Mouse (Mus musculus): Measurements from ENCODE around the gene Hdac11. TPM values are rescaled to one million over a fixed set of nuclear protein-coding genes. Genes with fewer than 3 reads are reported as not detected.

Gene Hdac11
- polyA plus RNA-seq, 1 experiment from 2014 or later = 7.5 TPM

GRCm38 (mm10) chr6:91173221-91173880 is 16.9 kb downstream of the Hdac11 start:
- H3K4me1 ChIP-seq = no peaks in the 10 kb centered on the region
- no peak overlapping the region for H3K27ac ChIP-seq
- H3K4me3 ChIP-seq = no peak overlapping the region
- no peaks in the 10 kb centered on the region for H3K27me3 ChIP-seq
- no peak overlapping the region for H3K4me2 ChIP-seq
- WGBS = 40% methylated on average over 7 of the region's 7 CpGs
- H3K36me3 ChIP-seq = no peaks in the 10 kb centered on the region
- ATAC-seq (ENCODE audit: borderline replicate concordance, extremely low read depth, low FRiP score, low TSS enrichment) = peak; percentile 28; the same call in 1 of the 2 replicates
- H3K9ac ChIP-seq = no peak overlapping the region
- no peaks in the 10 kb centered on the region for H3K9me3 ChIP-seq

- Histone ChIP-seq H3K27ac (no peak overlapping the region), H3K27me3 (no peaks in the 10 kb centered on the region), H3K36me3 (no peaks in the 10 kb centered on the region), H3K4me3 (no peak overlapping the region), H3K4me1 (no peaks in the 10 kb centered on the region), H3K9ac (no peak overlapping the region), H3K4me2 (no peak overlapping the region), H3K9me3 (no peaks in the 10 kb centered on the region)
- no peak for ATAC-seq (ENCODE audit: borderline replicate concordance, extremely low read depth, low FRiP score, low TSS enrichment)
- 63% methylated on average over 3 of the region's 3 CpGs for WGBS
Measured at GRCm38 (mm10) chr6:91174211-91174610, 17.7 kb downstream of the Hdac11 start.

GRCm38 (mm10) chr6:91180767-91181171 is 24.3 kb downstream of the Hdac11 start:
- no peaks in the 10 kb centered on the region for H3K9me3 ChIP-seq
- H3K4me2 ChIP-seq = no peak overlapping the region
- H3K27ac ChIP-seq = no peak overlapping the region
- H3K27me3 ChIP-seq = no peaks in the 10 kb centered on the region
- peaks cover 2% of the 10 kb centered on the region; the same call in 1 of the 2 replicates for H3K4me1 ChIP-seq
- no peaks in the 10 kb centered on the region for H3K36me3 ChIP-seq
- no peak overlapping the region for H3K4me3 ChIP-seq
- ATAC-seq (ENCODE audit: borderline replicate concordance, extremely low read depth, low FRiP score, low TSS enrichment) = no peak
- no peak overlapping the region for H3K9ac ChIP-seq
- 52% methylated on average over 9 of the region's 9 CpGs for WGBS

- no peak overlapping the region for H3K4me2 ChIP-seq
- H3K9me3 ChIP-seq = no peaks in the 10 kb centered on the region
- no peak for ATAC-seq (ENCODE audit: borderline replicate concordance, extremely low read depth, low FRiP score, low TSS enrichment)
- H3K27ac ChIP-seq = no peak overlapping the region
- WGBS = 46% methylated on average over 2 of the region's 2 CpGs
- no peaks in the 10 kb centered on the region for H3K27me3 ChIP-seq
- H3K9ac ChIP-seq = no peak overlapping the region
- H3K4me3 ChIP-seq = no peak overlapping the region
- H3K36me3 ChIP-seq = no peaks in the 10 kb centered on the region
- H3K4me1 ChIP-seq = peaks cover 2% of the 10 kb centered on the region; the same call in 1 of the 2 replicates
Measured at GRCm38 (mm10) chr6:91181320-91181719, 24.9 kb downstream of the Hdac11 start.

GRCm38 (mm10) chr6:91182075-91182490 is 25.6 kb downstream of the Hdac11 start:
- Histone ChIP-seq H3K27ac (no peak overlapping the region), H3K9me3 (no peaks in the 10 kb centered on the region), H3K4me3 (no peak overlapping the region), H3K9ac (no peak overlapping the region), H3K27me3 (no peaks in the 10 kb centered on the region), H3K36me3 (no peaks in the 10 kb centered on the region), H3K4me2 (no peak overlapping the region), H3K4me1 (peaks cover 2% of the 10 kb centered on the region; the same call in 1 of the 2 replicates)
- ATAC-seq (ENCODE audit: borderline replicate concordance, extremely low read depth, low FRiP score, low TSS enrichment) = no peak
- 70% methylated on average over 4 of the region's 4 CpGs for WGBS

- WGBS = 27% methylated on average over 1 of the region's 1 CpGs
- H3K9ac ChIP-seq = no peak overlapping the region
- H3K4me1 ChIP-seq = peaks cover 2% of the 10 kb centered on the region; the same call in 1 of the 2 replicates
- H3K4me2 ChIP-seq = no peak overlapping the region
- no peaks in the 10 kb centered on the region for H3K27me3 ChIP-seq
- no peak for ATAC-seq (ENCODE audit: borderline replicate concordance, extremely low read depth, low FRiP score, low TSS enrichment)
- H3K36me3 ChIP-seq = no peaks in the 10 kb centered on the region
- H3K27ac ChIP-seq = no peak overlapping the region
- H3K4me3 ChIP-seq = no peak overlapping the region
- H3K9me3 ChIP-seq = no peaks in the 10 kb centered on the region
Measured at GRCm38 (mm10) chr6:91183041-91183440, 26.6 kb downstream of the Hdac11 start.

GRCm38 (mm10) chr6:91183980-91184379 is 27.5 kb downstream of the Hdac11 start:
- no peaks in the 10 kb centered on the region for H3K27me3 ChIP-seq
- H3K27ac ChIP-seq = no peak overlapping the region
- H3K36me3 ChIP-seq = no peaks in the 10 kb centered on the region
- H3K9ac ChIP-seq = no peak overlapping the region
- no peaks in the 10 kb centered on the region for H3K9me3 ChIP-seq
- ATAC-seq (ENCODE audit: borderline replicate concordance, extremely low read depth, low FRiP score, low TSS enrichment) = no peak
- 46% methylated on average over 2 of the region's 2 CpGs for WGBS
- H3K4me1 ChIP-seq = peaks cover 2% of the 10 kb centered on the region; the same call in 1 of the 2 replicates
- H3K4me3 ChIP-seq = no peak overlapping the region
- no peak overlapping the region for H3K4me2 ChIP-seq

- WGBS = 53% methylated on average over 3 of the region's 3 CpGs
- no peaks in the 10 kb centered on the region for H3K9me3 ChIP-seq
Measured at GRCm38 (mm10) chr6:91184776-91185175, 28.3 kb downstream of the Hdac11 start.

GRCm38 (mm10) chr6:91185502-91185901 is 29.0 kb downstream of the Hdac11 start:
- H3K36me3 ChIP-seq = no peaks in the 10 kb centered on the region
- no peak overlapping the region for H3K9ac ChIP-seq
- H3K4me1 ChIP-seq = peaks cover 1% of the 10 kb centered on the region; the same call in 1 of the 2 replicates
- H3K27ac ChIP-seq = no peak overlapping the region
- no peak overlapping the region for H3K4me2 ChIP-seq
- ATAC-seq (ENCODE audit: borderline replicate concordance, extremely low read depth, low FRiP score, low TSS enrichment) = no peak
- H3K4me3 ChIP-seq = no peak overlapping the region
- 74% methylated on average over 5 of the region's 5 CpGs for WGBS
- no peaks in the 10 kb centered on the region for H3K9me3 ChIP-seq
- no peaks in the 10 kb centered on the region for H3K27me3 ChIP-seq

More at GRCm38 (mm10) chr6:91184776-91185175, 28.3 kb downstream of the Hdac11 start:
- no peak overlapping the region for H3K4me3 ChIP-seq
- no peak overlapping the region for H3K27ac ChIP-seq
- H3K27me3 ChIP-seq = no peaks in the 10 kb centered on the region
- no peak overlapping the region for H3K9ac ChIP-seq
- H3K36me3 ChIP-seq = no peaks in the 10 kb centered on the region
- no peak overlapping the region for H3K4me2 ChIP-seq
- H3K4me1 ChIP-seq = peaks cover 2% of the 10 kb centered on the region; the same call in 1 of the 2 replicates
- ATAC-seq (ENCODE audit: borderline replicate concordance, extremely low read depth, low FRiP score, low TSS enrichment) = no peak

- 38% methylated on average over 4 of the region's 4 CpGs for WGBS
- Histone ChIP-seq H3K4me3 (no peak overlapping the region), H3K27ac (no peak overlapping the region), H3K4me1 (no peaks in the 10 kb centered on the region; the same call in 1 of the 2 replicates), H3K9ac (no peak overlapping the region), H3K9me3 (no peaks in the 10 kb centered on the region), H3K27me3 (no peaks in the 10 kb centered on the region), H3K36me3 (no peaks in the 10 kb centered on the region), H3K4me2 (no peak overlapping the region)
- no peak for ATAC-seq (ENCODE audit: borderline replicate concordance, extremely low read depth, low FRiP score, low TSS enrichment)
Measured at GRCm38 (mm10) chr6:91186161-91186931, 29.9 kb downstream of the Hdac11 start.

GRCm38 (mm10) chr6:91186934-91187333 is 30.5 kb downstream of the Hdac11 start:
- Histone ChIP-seq H3K9ac (no peak overlapping the region), H3K9me3 (no peaks in the 10 kb centered on the region), H3K36me3 (no peaks in the 10 kb centered on the region), H3K4me3 (no peak overlapping the region), H3K4me2 (no peak overlapping the region), H3K4me1 (no peaks in the 10 kb centered on the region), H3K27me3 (no peaks in the 10 kb centered on the region), H3K27ac (no peak overlapping the region)
- ATAC-seq (ENCODE audit: borderline replicate concordance, extremely low read depth, low FRiP score, low TSS enrichment) = no peak
- WGBS = 67% methylated on average over 6 of the region's 6 CpGs

GRCm38 (mm10) chr6:91187871-91188270 is 31.4 kb downstream of the Hdac11 start:
- ATAC-seq (ENCODE audit: borderline replicate concordance, extremely low read depth, low FRiP score, low TSS enrichment) = no peak
- no peak overlapping the region for H3K9ac ChIP-seq
- WGBS = 55% methylated on average over 3 of the region's 3 CpGs
- no peaks in the 10 kb centered on the region for H3K4me1 ChIP-seq
- H3K4me3 ChIP-seq = no peak overlapping the region
- H3K27me3 ChIP-seq = no peaks in the 10 kb centered on the region
- H3K27ac ChIP-seq = no peak overlapping the region
- H3K36me3 ChIP-seq = no peaks in the 10 kb centered on the region
- H3K9me3 ChIP-seq = no peaks in the 10 kb centered on the region
- no peak overlapping the region for H3K4me2 ChIP-seq
